Mouse (Mus musculus): Measurements from ENCODE around the gene Adam34. TPM values are rescaled to one million over a fixed set of nuclear protein-coding genes. Genes with fewer than 3 reads are reported as not detected.
"Not testable (repeated sequence)": the region's sequence is repeated elsewhere in the genome, so short reads cannot be mapped to it uniquely, and the experiment has no call there.

The Adam34 gene
- total RNA-seq (2021): not detected
- long read RNA-seq, experiment 1: 0 reads
- long read RNA-seq, experiment 2: 0 reads

- H3K4me3 ChIP-seq: no peak within 1 kb of the TSS
- intact Hi-C loops (cut with DNase I): no loop called here
- no peak for TF ChIP-seq CTCF (IDR thresholded peaks at IDR 0.05)
- no peak for DNase-seq (ENCODE audit: extremely low spot score in 1 of 2, low spot score in 2 of 2)
- no peak within 1 kb of the TSS for H3K27ac ChIP-seq
Measured at GRCm38 (mm10) chr8:43709949-43710348, at the start of gene Adam34. TSS of gene Adam34 (minus strand) at chr8:43710049.

GRCm38 (mm10) chr8:43627176-43627575 lies 82.7 kb downstream of the Adam34 start, which contains the start of gene Gm5346:
TSS of gene Gm5346 (minus strand) at chr8:43627276.
- no peak for TF ChIP-seq CTCF (IDR thresholded peaks at IDR 0.05)
- DNase-seq (ENCODE audit: extremely low spot score in 1 of 2, low spot score in 2 of 2): no peak
- intact Hi-C loops (cut with DNase I): no loop called here
- Histone ChIP-seq H3K27ac (no peak within 1 kb of the TSS), H3K4me3 (no peak within 1 kb of the TSS)

GRCm38 (mm10) chr8:43616046-43616445 lies 93.8 kb downstream of the Adam34 start:
- H3K4me3 ChIP-seq: no peak overlapping the region
- intact Hi-C loops (cut with DNase I): no loop called here
- no peak overlapping the region for H3K27ac ChIP-seq
- TF ChIP-seq CTCF (IDR thresholded peaks at IDR 0.05): no peak
- DNase-seq (ENCODE audit: extremely low spot score in 1 of 2, low spot score in 2 of 2): no peak

- DNase-seq (ENCODE audit: extremely low spot score in 1 of 2, low spot score in 2 of 2); intact Hi-C loops (cut with DNase I); H3K27ac ChIP-seq; H3K4me3 ChIP-seq: not testable (repeated sequence)
Measured at GRCm38 (mm10) chr8:43603657-43604056, 106.2 kb downstream of the Adam34 start.

- H3K4me3 ChIP-seq; H3K27ac ChIP-seq; intact Hi-C loops (cut with DNase I); DNase-seq (ENCODE audit: extremely low spot score in 1 of 2, low spot score in 2 of 2): not testable (repeated sequence)
Measured at GRCm38 (mm10) chr8:43603166-43603565, 106.7 kb downstream of the Adam34 start.

Other genes starting within 250 kb of the Adam34 start
- gene Adam26b, start 181.9 kb downstream of the Adam34 start, total RNA-seq (2021): not detected
- not detected for gene Adam26a, start 133.3 kb downstream of the Adam34 start, total RNA-seq (2021)
- not detected for gene Gm5346, start 82.8 kb downstream of the Adam34 start, total RNA-seq (2021)